Mouse (Mus musculus) heart, adult 2 months (tissue): Measurements from ENCODE around the gene Psme2b. TPM values are rescaled to one million over a fixed set of nuclear protein-coding genes. Genes with fewer than 3 reads are reported as not detected.
A peak's percentile ranks its signal among the peaks of the same experiment; 100 is the strongest.
"Not testable (repeated sequence)": the region's sequence is repeated elsewhere in the genome, so short reads cannot be mapped to it uniquely, and the experiment has no call there.

Experiments
- DNase-seq, 2 experiments: peaks; one replicate each; pipeline ENCODE4 v3.0.0; 2021
- H3K27ac ChIP-seq: fragments of 200-600 bp; 2 replicates; pipeline ENCODE4 v1.8.1; 2022
- H3K27me3 ChIP-seq: fragments of 200-500 bp; 2 replicates; pipeline ENCODE4 v1.6.1; 2012; ENCODE audit warnings: mild to moderate bottlenecking, low read length, inconsistent platforms, mixed read lengths; ENCODE audit not compliant: control insufficient read depth, insufficient read depth
- H3K36me3 ChIP-seq: fragments of 200-500 bp; 2 replicates; pipeline ENCODE4 v1.6.1; 2012; ENCODE audit warnings: low read length, inconsistent platforms; ENCODE audit not compliant: control insufficient read depth, insufficient read depth
- H3K4me1 ChIP-seq: fragments of 200-500 bp; 2 replicates; pipeline ENCODE4 v1.6.1; 2011; ENCODE audit warnings: low read length; ENCODE audit not compliant: control insufficient read depth, insufficient read depth
- H3K4me3 ChIP-seq: fragments of 200-600 bp; 2 replicates; pipeline ENCODE4 v1.8.1; 2022
- H3K79me2 ChIP-seq: fragments of 200-500 bp; replicated peaks from 2 replicates; pipeline ENCODE4 v1.6.1; 2012; ENCODE audit warnings: mild to moderate bottlenecking, inconsistent platforms, low read length, moderate library complexity, mixed read lengths; ENCODE audit not compliant: control insufficient read depth, insufficient read depth
- H3K9ac ChIP-seq: fragments of 200-500 bp; 2 replicates; pipeline ENCODE4 v1.6.1; 2012; ENCODE audit warnings: low read depth, mild to moderate bottlenecking, control low read depth, inconsistent platforms, low read length, mixed read lengths
- POLR2A ChIP-seq: fragments of 200-500 bp; IDR thresholded peaks from 2 replicates; pipeline ENCODE4 v1.6.1; 2011; ENCODE audit warnings: mild to moderate bottlenecking, low read depth, low read length, control low read depth; ENCODE audit not compliant: insufficient read depth
- WGBS: fragments of 180-500 bp; shearing (Covaris S2); methylation state at CpG from one replicate; pipeline ENCODE4 v1.1.7; 2018; 5-methylcytosine and 5-hydroxymethylcytosine counted together
- intact Hi-C: fragments of 180-260 bp; cut with DNase I; formaldehyde crosslinking; loops from one replicate; pipeline ENCODE4 v1.15.1; 2025
- long read RNA-seq: library from polyadenylated mRNA; stranded (forward); transcript quantifications from one replicate; pipeline ENCODE4 v2.0.0, GENCODE M21; 2021
- polyA plus RNA-seq: library from polyadenylated mRNA; depleted of rRNA; stranded (reverse); fragments of >200 nt; gene quantifications from 2 replicates; pipeline ENCODE4 v1.2.3, GENCODE M21; 2012; rRNA removed
- total RNA-seq, 2 experiments: library from RNA; stranded (reverse); gene quantifications; 2 replicates each; pipeline ENCODE4 v1.2.3; 2021

The Psme2b gene
- total RNA-seq (1 to 10 TPM; 2.8 to 5.0 TPM), polyA plus RNA-seq (3.1 and 6.6 TPM in 2 replicates)
- long read RNA-seq, partial matches to known transcripts: 0 of 1 reads
- long read RNA-seq, other reads (novel, unspliced or antisense): 0 of 1 reads

DNA sequence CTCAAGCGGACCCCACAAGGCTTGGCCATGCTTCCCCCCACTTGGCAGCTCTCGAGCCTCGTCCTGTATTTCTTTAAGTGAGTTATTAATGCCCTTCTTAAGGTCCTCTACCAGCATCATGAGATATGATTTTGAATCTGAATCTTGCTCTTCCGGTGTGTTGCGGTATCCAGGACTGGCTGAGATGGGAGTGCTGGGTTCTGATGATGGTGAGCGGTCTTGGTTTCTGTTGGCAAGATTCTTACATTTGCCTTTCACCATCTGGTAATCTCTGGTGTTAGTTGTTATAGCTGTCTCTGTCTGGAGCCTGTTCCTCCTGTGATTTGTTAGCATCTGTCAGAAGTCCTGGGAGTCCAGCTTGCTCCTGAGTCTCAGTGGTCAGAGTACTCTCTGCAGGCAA, at the start of gene Psme2b:
Gene Psme2b, minus strand, starts transcription at position 101 of the 400 bp plus-strand sequence.
- H3K27me3 ChIP-seq, H3K27ac ChIP-seq, intact Hi-C loops, H3K4me3 ChIP-seq, DNase-seq, H3K79me2 ChIP-seq, H3K36me3 ChIP-seq, H3K9ac ChIP-seq, H3K4me1 ChIP-seq: not testable (repeated sequence)
- WGBS: 89% methylated on average over 6 of the region's 6 CpGs

DNA sequence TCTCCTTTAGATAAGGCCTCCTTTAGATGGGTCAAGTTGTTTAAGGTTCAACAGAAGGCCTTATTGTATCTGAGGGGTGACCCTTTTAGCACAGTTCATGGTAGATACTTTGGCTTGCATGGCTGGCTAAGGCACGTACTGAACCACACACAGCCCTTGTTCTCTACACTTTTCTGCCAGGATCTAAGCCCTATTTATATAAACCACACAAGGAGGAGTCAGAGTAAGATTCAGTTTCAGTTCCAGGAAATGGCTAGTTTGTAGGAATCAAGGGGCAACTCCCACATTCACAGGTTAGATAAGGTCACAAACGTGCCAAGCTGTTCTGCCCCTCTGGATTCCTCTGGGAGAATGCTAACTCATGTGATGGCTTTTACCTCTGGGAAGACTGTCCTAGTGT, 48.0 kb upstream of the Psme2b start, which contains the start of gene Tgtp1:
Gene Tgtp1, minus strand, starts transcription at position 155 of the 400 bp plus-strand sequence.
- H3K4me1 ChIP-seq, H3K9ac ChIP-seq, H3K4me3 ChIP-seq, DNase-seq, intact Hi-C loops, H3K36me3 ChIP-seq, H3K27me3 ChIP-seq, H3K79me2 ChIP-seq: not testable (repeated sequence)
- WGBS: 35% methylated on average over 2 of the region's 2 CpGs
- TF ChIP-seq POLR2A: peak; percentile 55
- peak within 1 kb of the TSS; percentile 38; the same call in 1 of the 2 replicates for H3K27ac ChIP-seq

DNA sequence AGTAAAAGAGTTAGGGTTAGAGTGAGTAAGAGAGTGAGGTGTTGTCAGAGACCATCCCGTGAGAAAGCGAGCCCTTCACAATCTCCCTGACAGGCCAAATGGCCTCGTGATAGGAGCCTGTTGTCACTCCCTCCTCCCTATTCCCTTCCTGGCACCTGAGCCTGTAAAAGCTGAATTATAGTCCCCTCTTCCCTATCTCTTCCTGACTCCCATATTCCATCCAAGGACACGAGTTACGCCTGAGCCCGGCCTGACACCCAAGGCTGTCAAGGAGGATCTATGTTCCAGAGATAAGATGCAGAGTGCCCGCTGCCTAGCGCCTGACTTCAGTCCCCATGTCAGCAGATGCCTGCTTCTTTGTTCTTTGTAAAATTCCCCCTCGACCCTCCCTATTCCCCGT, 47.3 kb upstream of the Psme2b start:
- H3K36me3 ChIP-seq, H3K27me3 ChIP-seq, DNase-seq, H3K4me3 ChIP-seq, H3K9ac ChIP-seq, H3K79me2 ChIP-seq, intact Hi-C loops, H3K4me1 ChIP-seq, H3K27ac ChIP-seq: not testable (repeated sequence)
- 46% methylated on average over 10 of the region's 10 CpGs for WGBS

DNA sequence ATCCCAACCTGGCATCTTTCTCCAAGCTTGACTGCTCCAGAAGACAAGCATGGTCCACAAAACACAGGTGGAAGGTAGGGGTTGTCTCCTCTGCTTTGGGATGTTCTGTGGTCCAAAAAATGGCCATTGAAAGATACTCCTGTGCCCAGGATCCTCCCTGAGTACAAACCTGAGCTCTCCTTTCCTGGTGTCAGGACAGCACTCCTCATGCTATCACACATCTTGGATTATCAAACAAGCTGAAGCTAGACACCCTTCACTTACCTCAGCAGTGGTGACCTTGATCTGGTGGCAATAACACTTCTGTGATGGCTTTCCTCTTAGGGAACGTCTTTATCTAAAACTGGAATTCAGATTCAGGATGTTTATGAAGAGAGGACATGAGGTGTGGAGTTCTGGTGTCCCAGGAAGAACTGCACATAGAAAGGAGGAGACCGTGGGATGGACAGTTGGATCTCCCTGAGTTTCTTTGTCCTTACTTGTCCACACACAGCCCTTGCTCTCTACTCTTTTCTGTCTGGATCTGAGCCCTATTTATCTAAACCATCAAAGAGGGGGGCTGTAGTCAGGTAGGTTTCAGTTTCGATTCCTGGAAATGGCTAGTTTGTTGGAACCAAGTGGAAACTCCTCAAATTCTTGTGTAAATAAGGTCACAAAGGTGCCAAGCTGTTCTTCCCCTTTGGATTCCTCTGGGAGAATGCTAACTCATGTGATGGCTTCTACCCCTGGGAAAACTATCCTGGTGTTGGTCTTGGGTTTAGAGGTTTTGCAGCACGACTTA, 45.9 kb upstream of the Psme2b start, which contains the start of gene Gm12185:
Gene Gm12185, minus strand, starts transcription at position 487 of the 781 bp plus-strand sequence.
- not testable (repeated sequence) for DNase-seq, H3K79me2 ChIP-seq, H3K36me3 ChIP-seq, H3K4me1 ChIP-seq, H3K27me3 ChIP-seq, H3K9ac ChIP-seq
- Histone ChIP-seq H3K27ac (peak within 1 kb of the TSS; percentile 91), H3K4me3 (peak within 1 kb of the TSS; percentile 23; the same call in 1 of the 2 replicates)
- WGBS: 32% methylated on average over 4 of the region's 4 CpGs
- TF ChIP-seq POLR2A: peak; percentile 41; the same call in 1 of the 2 replicates
- intact Hi-C loops: loop anchor here (1.0 kb wide), 1 partner anchor 118 kb away; no protein-coding TSS in a partner anchor

DNA sequence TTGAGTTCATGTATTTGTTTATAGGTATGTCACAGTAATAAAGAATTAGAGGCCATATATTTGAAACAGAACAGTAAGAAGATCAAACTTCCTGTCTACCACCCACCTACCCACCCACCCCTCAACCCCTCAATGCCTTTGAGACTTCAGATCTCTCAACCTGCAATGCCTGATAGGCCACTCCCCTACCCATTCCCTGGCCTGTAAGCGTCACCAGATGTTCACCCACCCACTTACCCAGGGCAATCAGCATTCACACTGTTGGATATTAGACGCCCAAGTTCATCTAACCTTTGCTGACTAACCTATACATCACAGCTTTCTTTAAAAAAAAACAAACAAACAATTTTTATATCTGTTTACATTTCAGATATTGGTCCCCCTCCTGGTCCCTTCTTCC, 44.0 kb upstream of the Psme2b start:
- H3K36me3 ChIP-seq, H3K79me2 ChIP-seq, H3K4me3 ChIP-seq, H3K27me3 ChIP-seq, H3K4me1 ChIP-seq, intact Hi-C loops, H3K27ac ChIP-seq, DNase-seq, H3K9ac ChIP-seq: not testable (repeated sequence)
- WGBS: 65% methylated on average over 2 of the region's 2 CpGs

DNA sequence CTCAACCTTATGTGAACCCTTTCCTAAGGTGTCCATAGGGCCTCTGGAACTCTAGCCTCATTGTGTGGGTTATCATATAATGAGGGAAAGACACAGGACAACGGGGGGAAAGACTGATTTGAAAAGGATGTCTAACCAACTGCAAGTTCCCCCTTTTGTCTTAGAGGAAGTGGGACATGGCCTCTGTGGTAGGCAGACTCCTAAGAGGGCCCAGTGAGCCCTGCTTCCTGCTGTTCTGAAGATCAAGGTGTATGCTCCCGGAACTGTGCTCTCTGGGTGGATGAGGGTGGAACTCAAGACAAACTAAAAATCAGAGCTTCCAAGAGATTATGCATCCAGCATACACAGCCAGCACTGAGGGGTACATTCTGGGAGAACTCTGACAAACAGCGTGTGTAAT, 42.2 kb upstream of the Psme2b start:
- H3K9ac ChIP-seq, DNase-seq, intact Hi-C loops, H3K4me3 ChIP-seq, H3K79me2 ChIP-seq, H3K4me1 ChIP-seq, H3K36me3 ChIP-seq, H3K27ac ChIP-seq, H3K27me3 ChIP-seq: not testable (repeated sequence)
- WGBS: 57% methylated on average over 2 of the region's 3 CpGs

DNA sequence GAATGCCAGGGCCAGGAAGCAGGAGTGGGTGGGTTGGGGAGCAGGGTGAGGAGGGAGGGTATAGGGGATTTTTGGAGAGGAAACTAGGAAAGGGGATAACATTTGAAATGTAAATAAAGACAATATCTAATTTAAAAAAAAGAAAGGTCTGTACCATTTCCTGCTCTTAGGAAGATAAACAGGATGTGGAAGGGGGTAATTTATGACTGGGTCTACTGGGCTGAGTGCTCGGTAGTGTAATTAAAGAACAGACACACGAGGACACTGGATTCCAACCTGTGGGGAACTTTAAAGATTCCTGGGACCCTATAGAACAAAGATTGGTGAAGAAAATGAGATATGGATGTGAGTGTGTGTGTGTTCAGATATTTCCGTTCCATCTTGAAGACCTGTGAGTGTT, 36.9 kb upstream of the Psme2b start:
- H3K9ac ChIP-seq, intact Hi-C loops, H3K27me3 ChIP-seq, H3K4me3 ChIP-seq, H3K36me3 ChIP-seq, H3K79me2 ChIP-seq, DNase-seq, H3K4me1 ChIP-seq, H3K27ac ChIP-seq: not testable (repeated sequence)
- WGBS: no CpG with 5 or more reads among the region's 3 CpGs

DNA sequence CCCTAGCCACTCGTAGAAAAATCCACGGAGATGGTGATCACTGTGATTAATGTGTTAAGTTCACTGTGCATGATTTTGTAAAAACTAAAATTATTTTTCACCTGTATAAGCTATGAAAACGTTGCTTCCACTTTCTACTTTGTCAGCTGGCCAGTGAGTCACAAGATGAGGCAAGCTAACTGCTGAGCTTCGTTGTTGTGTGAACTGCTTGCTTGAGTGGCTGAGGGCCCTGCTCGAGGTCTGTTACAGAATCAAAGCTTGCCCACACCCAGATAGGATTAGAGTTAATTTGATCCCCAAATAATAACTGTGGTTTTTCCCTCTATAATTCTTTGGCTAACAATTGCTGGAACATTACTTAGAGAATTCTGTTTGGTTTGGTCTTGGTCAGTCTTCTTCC, 34.1 kb upstream of the Psme2b start:
- H3K4me1 ChIP-seq, DNase-seq, H3K4me3 ChIP-seq, H3K27ac ChIP-seq, intact Hi-C loops, H3K36me3 ChIP-seq, H3K79me2 ChIP-seq, H3K9ac ChIP-seq, H3K27me3 ChIP-seq: not testable (repeated sequence)
- no CpG with 5 or more reads among the region's 5 CpGs for whole genome bisulfite sequencing

DNA sequence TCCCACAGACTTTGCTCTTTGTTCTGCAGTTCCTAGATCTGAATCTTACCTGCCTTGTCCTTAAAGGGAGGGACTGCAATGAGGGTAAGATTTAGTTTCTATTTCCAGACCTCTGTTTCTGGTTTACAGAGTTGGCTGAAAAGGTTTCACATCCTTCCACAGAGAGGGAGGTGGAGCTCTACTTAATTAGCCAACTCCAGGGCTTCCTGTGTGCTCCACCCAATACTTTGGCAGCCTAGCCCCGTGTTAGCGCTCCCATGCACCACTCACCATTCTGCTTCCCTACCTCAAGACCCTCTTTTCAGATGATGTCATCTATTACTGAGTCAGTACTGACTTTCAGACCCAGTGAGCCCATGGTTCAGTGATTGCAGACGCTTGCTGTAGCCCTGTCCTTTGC, 33.3 kb upstream of the Psme2b start, which contains the start of gene 9930111J21Rik1:
Gene 9930111J21Rik1, minus strand, starts transcription at position 148 of the 400 bp plus-strand sequence.
- H3K36me3 ChIP-seq, intact Hi-C loops, H3K79me2 ChIP-seq, H3K27ac ChIP-seq, H3K9ac ChIP-seq, H3K27me3 ChIP-seq, H3K4me3 ChIP-seq, H3K4me1 ChIP-seq, DNase-seq: not testable (repeated sequence)
- no CpG with 5 or more reads among the region's 3 CpGs for WGBS
